Mouse (Mus musculus) spleen, adult 2 months (tissue): ENCODE measurements around the gene Naif1.

Source experiments
- CTCF ChIP-seq: fragments of 200-500 bp; IDR thresholded peaks from 2 replicates; pipeline ENCODE4 v1.5.1; 2011; ENCODE audit warnings: mild to moderate bottlenecking, inconsistent platforms; ENCODE audit not compliant: insufficient read depth, insufficient read length, insufficient replicate concordance; ENCODE audit errors: extremely low read depth
- POLR2A ChIP-seq: fragments of 200-500 bp; IDR thresholded peaks from 2 replicates; pipeline ENCODE4 v1.6.1; 2011; ENCODE audit warnings: low read depth, low read length, inconsistent platforms

DNA sequence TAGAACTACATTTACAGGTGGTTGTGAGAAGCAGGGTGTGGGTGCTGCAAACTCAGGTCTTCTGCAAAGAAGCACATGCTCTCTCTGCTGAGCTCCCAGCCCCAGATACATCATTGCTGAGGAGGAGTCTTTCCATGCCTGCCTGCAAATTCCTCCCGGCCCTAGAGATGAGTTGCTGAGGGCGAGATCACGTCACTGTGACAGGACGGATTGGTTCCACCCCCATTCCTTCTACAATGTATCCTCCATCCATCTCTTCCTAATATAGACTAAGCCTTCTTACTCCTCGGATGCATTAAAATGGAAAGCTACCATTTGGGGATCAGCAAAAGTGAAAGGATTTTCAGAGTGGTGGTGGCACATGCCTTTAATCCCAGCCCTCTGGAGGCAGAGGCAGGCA lies 24.7 kb upstream of the Naif1 start:
- TF ChIP-seq CTCF (no peak), POLR2A (no peak)
